Mouse (Mus musculus): ENCODE data around the gene Anks1. TPM values are rescaled to one million over a fixed set of nuclear protein-coding genes. Genes with fewer than 3 reads are reported as not detected.

Anks1 gene
- polyA plus RNA-seq, 1 experiment: 29.0 TPM

- Histone ChIP-seq H3K27ac (ENCODE audit: insufficient read depth, low read depth, low read length) (no peak overlapping the region), H3K4me3 (ENCODE audit: insufficient read depth, low read length) (no peak overlapping the region), H3K4me1 (ENCODE audit: control insufficient read depth, insufficient read depth, low read length) (peaks cover 31% of the 10 kb centered on the region)
- TF ChIP-seq CTCF (IDR thresholded peaks at IDR 0.05; ENCODE audit: low read depth, low read length) (no peak), POLR2A (IDR thresholded peaks at IDR 0.05; ENCODE audit: borderline replicate concordance, low read depth, low read length) (no peak)
Measured at GRCm38 (mm10) chr17:28026111-28026872, 117.2 kb downstream of the Anks1 start.

- Histone ChIP-seq H3K4me3 (ENCODE audit: insufficient read depth, low read length) (no peak overlapping the region), H3K27ac (ENCODE audit: insufficient read depth, low read depth, low read length) (no peak overlapping the region), H3K4me1 (ENCODE audit: control insufficient read depth, insufficient read depth, low read length) (peaks cover 37% of the 10 kb centered on the region)
- TF ChIP-seq CTCF (IDR thresholded peaks at IDR 0.05; ENCODE audit: low read depth, low read length): no peak
- no peak for TF ChIP-seq POLR2A (IDR thresholded peaks at IDR 0.05; ENCODE audit: borderline replicate concordance, low read depth, low read length)
Measured at GRCm38 (mm10) chr17:28027197-28027596, 118.1 kb downstream of the Anks1 start.

- Histone ChIP-seq H3K27ac (ENCODE audit: insufficient read depth, low read depth, low read length) (no peak overlapping the region), H3K4me3 (ENCODE audit: insufficient read depth, low read length) (no peak overlapping the region), H3K4me1 (ENCODE audit: control insufficient read depth, insufficient read depth, low read length) (peaks cover 39% of the 10 kb centered on the region)
- TF ChIP-seq POLR2A (IDR thresholded peaks at IDR 0.05; ENCODE audit: borderline replicate concordance, low read depth, low read length) (no peak), CTCF (IDR thresholded peaks at IDR 0.05; ENCODE audit: low read depth, low read length) (no peak)
Measured at GRCm38 (mm10) chr17:28028236-28028635, 119.1 kb downstream of the Anks1 start.

- TF ChIP-seq POLR2A (IDR thresholded peaks at IDR 0.05; ENCODE audit: borderline replicate concordance, low read depth, low read length) (no peak), CTCF (IDR thresholded peaks at IDR 0.05; ENCODE audit: low read depth, low read length) (no peak)
- Histone ChIP-seq H3K4me1 (ENCODE audit: control insufficient read depth, insufficient read depth, low read length) (peaks cover 39% of the 10 kb centered on the region), H3K4me3 (ENCODE audit: insufficient read depth, low read length) (no peak overlapping the region), H3K27ac (ENCODE audit: insufficient read depth, low read depth, low read length) (no peak overlapping the region)
Measured at GRCm38 (mm10) chr17:28029308-28029707, 120.2 kb downstream of the Anks1 start.

- H3K4me1 ChIP-seq (ENCODE audit: control insufficient read depth, insufficient read depth, low read length): peaks cover 39% of the 10 kb centered on the region
- no peak overlapping the region for H3K27ac ChIP-seq (ENCODE audit: insufficient read depth, low read depth, low read length)
- TF ChIP-seq POLR2A (IDR thresholded peaks at IDR 0.05; ENCODE audit: borderline replicate concordance, low read depth, low read length) (no peak), CTCF (IDR thresholded peaks at IDR 0.05; ENCODE audit: low read depth, low read length) (no peak)
- no peak overlapping the region for H3K4me3 ChIP-seq (ENCODE audit: insufficient read depth, low read length)
Measured at GRCm38 (mm10) chr17:28030446-28030845, 121.3 kb downstream of the Anks1 start.

GRCm38 (mm10) chr17:28031281-28031941 is 122.3 kb downstream of the Anks1 start:
- no peak overlapping the region for H3K27ac ChIP-seq (ENCODE audit: insufficient read depth, low read depth, low read length)
- no peak overlapping the region for H3K4me3 ChIP-seq (ENCODE audit: insufficient read depth, low read length)
- peaks cover 31% of the 10 kb centered on the region for H3K4me1 ChIP-seq (ENCODE audit: control insufficient read depth, insufficient read depth, low read length)
- TF ChIP-seq POLR2A (IDR thresholded peaks at IDR 0.05; ENCODE audit: borderline replicate concordance, low read depth, low read length) (no peak), CTCF (IDR thresholded peaks at IDR 0.05; ENCODE audit: low read depth, low read length) (no peak)

- Histone ChIP-seq H3K4me1 (ENCODE audit: control insufficient read depth, insufficient read depth, low read length) (peaks cover 23% of the 10 kb centered on the region), H3K4me3 (ENCODE audit: insufficient read depth, low read length) (no peak overlapping the region), H3K27ac (ENCODE audit: insufficient read depth, low read depth, low read length) (no peak overlapping the region)
- TF ChIP-seq POLR2A (IDR thresholded peaks at IDR 0.05; ENCODE audit: borderline replicate concordance, low read depth, low read length) (no peak), CTCF (IDR thresholded peaks at IDR 0.05; ENCODE audit: low read depth, low read length) (no peak)
Measured at GRCm38 (mm10) chr17:28032219-28032618, 123.1 kb downstream of the Anks1 start.

GRCm38 (mm10) chr17:28033046-28033580 is 124.0 kb downstream of the Anks1 start:
- no peak overlapping the region for H3K27ac ChIP-seq (ENCODE audit: insufficient read depth, low read depth, low read length)
- no peak overlapping the region for H3K4me3 ChIP-seq (ENCODE audit: insufficient read depth, low read length)
- H3K4me1 ChIP-seq (ENCODE audit: control insufficient read depth, insufficient read depth, low read length): peaks cover 23% of the 10 kb centered on the region
- TF ChIP-seq POLR2A (IDR thresholded peaks at IDR 0.05; ENCODE audit: borderline replicate concordance, low read depth, low read length) (no peak), CTCF (IDR thresholded peaks at IDR 0.05; ENCODE audit: low read depth, low read length) (no peak)

GRCm38 (mm10) chr17:28034986-28035385 is 125.9 kb downstream of the Anks1 start:
- Histone ChIP-seq H3K4me1 (ENCODE audit: control insufficient read depth, insufficient read depth, low read length) (peaks cover 19% of the 10 kb centered on the region), H3K27ac (ENCODE audit: insufficient read depth, low read depth, low read length) (no peak overlapping the region), H3K4me3 (ENCODE audit: insufficient read depth, low read length) (no peak overlapping the region)
- TF ChIP-seq CTCF (IDR thresholded peaks at IDR 0.05; ENCODE audit: low read depth, low read length) (no peak), POLR2A (IDR thresholded peaks at IDR 0.05; ENCODE audit: borderline replicate concordance, low read depth, low read length) (no peak)
